Mouse (Mus musculus) telencephalon, adult 2 months (tissue): ENCODE results near the gene Dhdds.

Experiments
- DNase-seq: peaks from one replicate; pipeline ENCODE4 v3.0.0-alpha.2; 2011; ENCODE audit warnings: low read depth, low spot score

Dhdds gene

GRCm38 (mm10) chr4:133958884-133959283 is 41.8 kb downstream of the Dhdds start:
- no peak for DNase-seq

GRCm38 (mm10) chr4:133956358-133956757 is 44.4 kb downstream of the Dhdds start:
- DNase-seq, result no peak

GRCm38 (mm10) chr4:133946736-133947135 is 54.0 kb downstream of the Dhdds start:
- no peak for DNase-seq

- no peak for DNase-seq
Observed at GRCm38 (mm10) chr4:133943791-133944190, 56.9 kb downstream of the Dhdds start.

GRCm38 (mm10) chr4:133942679-133943078 is 58.0 kb downstream of the Dhdds start:
- DNase-seq, result no peak

- DNase-seq, result no peak
Observed at GRCm38 (mm10) chr4:133941576-133941975, 59.1 kb downstream of the Dhdds start.

- DNase-seq, result no peak
Observed at GRCm38 (mm10) chr4:133940386-133941260, 60.1 kb downstream of the Dhdds start.

GRCm38 (mm10) chr4:133938077-133938476 is 62.6 kb downstream of the Dhdds start:
- DNase-seq, result no peak

- DNase-seq, result no peak
Observed at GRCm38 (mm10) chr4:133931785-133932184, 68.9 kb downstream of the Dhdds start.

GRCm38 (mm10) chr4:133931349-133931748 is 69.4 kb downstream of the Dhdds start:
- no peak for DNase-seq

GRCm38 (mm10) chr4:133929278-133929670 is 71.4 kb downstream of the Dhdds start:
- DNase-seq, result no peak

- no peak for DNase-seq
Observed at GRCm38 (mm10) chr4:133928576-133929277, 72.0 kb downstream of the Dhdds start.

- no peak for DNase-seq
Observed at GRCm38 (mm10) chr4:133925204-133925603, 75.5 kb downstream of the Dhdds start.

- DNase-seq, result no peak
Observed at GRCm38 (mm10) chr4:133923743-133924142, 77.0 kb downstream of the Dhdds start.
